Mouse (Mus musculus) spleen, adult 18-20 months (tissue): Measurements from ENCODE around the gene Hoxa3.

ENCODE experiments used
- DNase-seq, 2 experiments: peaks; one replicate each; pipeline ENCODE4 v3.0.0; 2022; ENCODE audit warnings: mixed read lengths in 2 of 2

The Hoxa3 gene

GRCm38 (mm10) chr6:52180726-52181125 lies 32.4 kb downstream of the Hoxa3 start:
- no peak for DNase-seq

- DNase-seq = no peak
Measured at GRCm38 (mm10) chr6:52180213-52180710, 32.9 kb downstream of the Hoxa3 start.

DNA sequence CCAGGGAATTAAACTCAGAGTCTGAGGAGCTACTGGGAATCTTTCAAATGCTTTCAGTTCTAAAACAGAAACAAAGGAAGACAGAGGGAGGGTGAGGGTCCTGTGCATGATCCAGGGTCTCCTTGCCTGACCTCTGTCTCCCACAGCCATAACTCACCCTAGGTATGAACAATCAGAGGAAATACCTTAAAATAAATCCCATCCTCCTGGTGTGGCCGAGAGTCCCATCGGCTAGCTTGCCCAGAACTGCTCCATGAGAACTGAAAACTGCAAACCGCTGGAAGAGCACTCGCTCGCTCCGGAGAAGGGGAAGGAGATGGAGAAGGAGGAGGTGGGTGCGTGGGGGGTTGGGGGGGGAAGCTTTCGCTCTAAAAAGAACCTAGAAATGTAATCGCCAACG lies 33.4 kb downstream of the Hoxa3 start:
- DNase-seq = no peak

- DNase-seq = no peak
Measured at GRCm38 (mm10) chr6:52178918-52179665, 34.0 kb downstream of the Hoxa3 start.

DNA sequence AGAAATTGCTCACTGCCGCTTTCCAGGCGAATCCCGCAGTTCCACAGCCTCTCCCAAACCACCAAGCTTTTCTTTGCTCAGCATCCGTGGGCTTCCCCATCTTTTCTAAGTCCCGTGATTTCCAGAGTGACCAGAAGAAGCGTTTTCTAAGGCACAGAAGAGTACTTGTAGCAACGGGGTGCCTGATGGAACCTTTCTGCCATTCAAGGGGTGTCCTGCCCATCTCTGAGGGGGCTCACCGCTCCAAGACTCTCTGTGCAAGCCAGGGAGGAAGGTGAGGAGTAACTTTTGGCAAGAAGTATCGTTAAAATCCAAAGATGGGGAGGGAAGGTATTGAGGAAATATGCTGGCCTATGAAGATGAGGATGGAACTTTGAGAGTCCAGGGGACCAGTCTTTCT lies 35.3 kb downstream of the Hoxa3 start:
- DNase-seq = no peak

- DNase-seq = no peak
Measured at GRCm38 (mm10) chr6:52177061-52177735, 35.9 kb downstream of the Hoxa3 start, which contains the start of gene 5730596B20Rik. TSS of gene 5730596B20Rik (plus strand) at chr6:52177498.

DNA sequence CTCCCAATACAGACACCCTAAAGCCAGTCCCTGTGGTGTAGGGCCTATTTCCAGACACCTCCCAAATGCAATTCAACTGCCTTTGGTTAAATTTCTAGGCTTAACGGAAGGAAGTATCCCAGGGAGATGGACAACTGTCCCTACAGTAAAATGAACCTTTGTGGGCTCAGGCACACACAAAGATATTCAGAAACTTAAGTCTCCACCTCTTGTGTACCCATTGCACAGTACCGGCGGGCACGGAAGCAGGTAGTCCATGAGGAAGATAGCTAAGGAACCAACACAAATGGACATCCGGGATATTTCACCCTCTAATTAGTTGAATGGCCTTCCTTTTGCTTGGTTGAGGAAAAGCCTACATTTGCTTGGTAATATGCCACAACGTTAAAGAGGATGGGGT lies 36.7 kb downstream of the Hoxa3 start:
- no peak for DNase-seq

GRCm38 (mm10) chr6:52175864-52176263 lies 37.3 kb downstream of the Hoxa3 start:
- DNase-seq = no peak

GRCm38 (mm10) chr6:52174968-52175751 lies 38.0 kb downstream of the Hoxa3 start:
- no peak for DNase-seq

DNA sequence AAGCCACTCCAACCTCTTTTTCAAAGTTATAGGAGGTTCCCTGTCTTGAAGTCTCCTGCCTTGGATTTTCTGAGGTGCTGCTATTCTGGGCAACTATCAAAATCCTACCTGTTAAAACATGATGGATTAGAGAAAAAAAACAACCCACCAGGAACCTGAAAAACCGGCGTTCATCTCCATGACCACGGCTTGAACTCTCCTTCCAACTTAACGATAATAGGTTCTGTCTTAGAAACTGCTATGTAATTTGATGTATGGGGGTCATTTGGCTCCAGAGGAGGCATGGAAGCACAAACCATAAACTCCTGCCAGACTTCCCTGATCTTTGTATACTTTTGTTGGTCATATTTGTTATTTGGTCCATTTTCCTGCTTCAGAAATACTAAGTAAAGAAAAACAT lies 39.5 kb downstream of the Hoxa3 start:
- no peak for DNase-seq

- no peak for DNase-seq
Measured at GRCm38 (mm10) chr6:52172501-52172900, 40.6 kb downstream of the Hoxa3 start.

GRCm38 (mm10) chr6:52171938-52172337 lies 41.2 kb downstream of the Hoxa3 start:
- DNase-seq = no peak

- no peak for DNase-seq
Measured at GRCm38 (mm10) chr6:52171331-52171730, 41.8 kb downstream of the Hoxa3 start.

DNA sequence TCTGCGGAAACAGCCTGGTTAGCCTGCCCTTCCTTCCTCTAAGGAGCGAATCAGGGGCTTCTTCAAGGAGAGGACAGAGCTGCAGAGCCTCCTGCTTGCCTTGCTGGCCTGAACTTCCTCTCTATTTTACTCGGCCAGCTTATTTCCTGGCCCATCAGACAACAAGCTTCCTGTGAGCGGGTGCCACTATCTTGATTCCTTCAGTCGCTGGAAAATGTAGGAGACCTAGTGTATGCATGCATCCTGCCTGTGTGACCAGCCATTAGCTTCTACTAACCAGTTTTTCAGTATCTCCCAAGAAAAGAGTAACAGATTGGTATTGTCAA lies 42.3 kb downstream of the Hoxa3 start:
- no peak for DNase-seq

- no peak for DNase-seq
Measured at GRCm38 (mm10) chr6:52170166-52170897, 42.8 kb downstream of the Hoxa3 start.

GRCm38 (mm10) chr6:52169499-52170165 lies 43.5 kb downstream of the Hoxa3 start:
- DNase-seq = no peak

DNA sequence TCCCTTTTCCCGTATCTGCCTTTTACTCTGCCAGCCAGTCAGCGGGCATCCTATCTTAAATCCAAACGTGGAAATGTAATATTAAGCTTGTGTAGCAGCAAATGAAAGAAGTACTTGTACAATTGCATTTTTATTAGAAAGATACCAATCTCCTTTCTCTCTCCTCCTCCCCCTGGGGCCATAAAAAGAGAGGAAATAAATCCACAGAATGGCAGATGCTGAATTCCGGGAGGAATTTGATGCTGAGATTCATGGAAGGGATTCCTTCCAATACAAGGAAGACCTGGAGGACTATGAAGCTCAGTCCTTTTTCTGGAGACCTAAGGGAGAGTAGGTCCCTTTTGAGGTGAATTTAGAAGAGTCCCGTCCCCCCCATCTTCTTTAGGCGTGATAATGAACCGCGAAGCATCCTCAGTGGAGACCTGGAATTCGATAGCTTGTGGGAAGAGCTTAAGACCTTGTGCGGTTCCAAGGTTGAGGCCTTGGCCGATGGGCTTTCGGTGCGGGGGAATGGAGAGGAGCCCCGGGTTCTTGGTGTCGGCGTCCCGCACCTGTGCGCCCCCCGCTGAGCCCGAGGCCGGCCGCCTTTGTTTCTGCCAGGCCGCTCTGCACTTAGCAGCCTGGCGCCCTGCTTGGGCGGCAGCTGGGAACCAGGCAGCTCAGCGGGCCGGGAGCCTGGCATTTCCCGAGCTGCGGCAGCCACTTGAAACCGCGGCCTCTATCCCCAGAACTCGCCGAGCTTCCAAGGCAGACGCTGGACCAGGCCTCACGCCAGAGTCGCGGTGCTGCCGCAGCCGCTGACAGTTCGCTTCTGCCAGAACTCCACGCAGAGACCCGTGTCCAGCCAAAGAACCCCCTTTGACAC lies 44.7 kb downstream of the Hoxa3 start:
- DNase-seq = no peak

GRCm38 (mm10) chr6:52167736-52168161 lies 45.4 kb downstream of the Hoxa3 start:
- no peak for DNase-seq

- no peak for DNase-seq
Measured at GRCm38 (mm10) chr6:52167176-52167575, 46.0 kb downstream of the Hoxa3 start.

DNA sequence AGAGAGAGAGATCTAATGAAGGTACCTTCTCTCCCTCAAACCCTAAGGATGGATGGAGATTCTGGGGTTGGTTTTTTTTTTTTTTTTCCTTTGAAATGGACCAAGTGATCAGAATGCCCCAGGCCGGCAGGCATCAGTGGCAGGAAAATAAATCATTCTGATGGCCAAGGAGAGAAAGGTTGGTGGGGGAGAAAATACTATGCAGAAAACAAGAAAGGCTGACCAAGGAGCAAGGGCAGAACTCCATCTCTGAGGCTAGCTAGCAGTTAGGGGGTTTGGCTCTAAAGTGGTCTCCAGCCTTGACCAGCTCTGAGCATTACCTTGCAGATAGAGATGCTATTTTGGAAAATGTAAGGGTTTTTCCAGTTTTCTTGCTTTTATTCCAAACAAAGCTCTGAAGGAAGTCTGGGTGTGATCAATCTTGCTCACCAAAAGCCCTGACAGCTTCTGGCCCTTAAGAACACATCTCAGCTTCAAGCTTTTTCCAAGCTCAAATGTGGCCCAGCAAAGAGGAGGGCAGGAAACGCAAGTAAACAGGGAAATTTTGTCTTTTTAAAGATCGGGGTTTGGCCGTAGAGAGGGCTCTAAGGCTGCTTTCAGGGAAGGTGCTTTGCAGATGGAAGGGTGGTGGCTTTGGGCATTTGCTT lies 46.6 kb downstream of the Hoxa3 start:
- no peak for DNase-seq
